Mouse (Mus musculus): Measurements from ENCODE around the gene Pappa.

DNA sequence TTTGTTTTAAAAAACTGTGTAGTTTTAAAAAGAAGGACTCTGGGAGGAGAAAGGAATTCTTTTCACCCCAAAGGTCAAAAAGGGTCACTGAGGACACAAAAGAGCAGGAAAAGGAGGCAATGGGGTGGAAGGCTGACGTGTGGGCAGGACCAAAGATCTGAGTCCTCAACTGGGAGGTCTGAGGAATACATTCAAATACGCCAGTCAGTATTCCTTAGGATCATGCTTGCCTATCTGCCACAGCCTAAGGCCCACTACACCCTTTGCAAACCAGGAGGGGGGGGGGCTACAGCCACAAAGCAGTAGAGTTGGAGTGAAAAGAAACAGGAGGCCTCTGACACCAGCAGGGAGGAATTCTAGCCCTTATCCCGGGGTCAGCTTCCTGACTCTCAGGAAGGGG, 121.5 kb downstream of the Pappa start:
- no peak for TF ChIP-seq CTCF (IDR thresholded peaks at IDR 0.05; ENCODE audit: borderline replicate concordance, control insufficient read depth, extremely low read depth, insufficient read depth, low read length, poor library complexity)
- no peak for TF ChIP-seq POLR2A (IDR thresholded peaks at IDR 0.05; ENCODE audit: control insufficient read depth, extremely low read depth, insufficient read depth, low read length, poor library complexity)
